Mouse (Mus musculus) embryo, embryonic 11 days (tissue): ENCODE results near the gene Vmn2r58.
"Not testable (repeated sequence)": the region's sequence is repeated elsewhere in the genome, so short reads cannot be mapped to it uniquely, and the experiment has no call there.

ENCODE experiments used
- DNase-seq: peaks from one replicate; pipeline ENCODE4 v3.0.0-alpha.2; 2015

Gene Vmn2r58

DNA sequence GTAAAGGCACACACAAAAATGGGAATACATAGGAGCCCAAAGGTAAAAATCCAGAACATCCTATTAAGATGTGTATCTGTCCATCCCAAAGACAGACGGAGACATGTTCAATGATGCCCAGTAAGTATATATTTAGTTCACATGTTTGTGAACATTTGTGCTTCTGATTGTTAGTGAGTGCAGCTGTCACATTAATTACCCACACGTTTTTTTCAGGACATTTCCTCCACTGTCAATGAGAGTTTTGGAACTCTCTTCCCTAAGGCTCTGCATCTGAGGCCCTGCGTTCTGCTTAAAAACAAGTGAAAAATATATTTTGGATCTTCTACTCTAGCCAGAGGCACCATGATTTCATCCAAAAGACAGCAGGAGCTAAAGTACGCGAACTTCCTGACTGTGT lies at the start of gene Vmn2r58:
Gene Vmn2r58, minus strand, starts transcription at position 101 of the 400 bp plus-strand sequence.
- DNase-seq, result not testable (repeated sequence)
